Comparison of ENCODE assay signal across 8 mouse cellular contexts in the genomic region with DNA sequence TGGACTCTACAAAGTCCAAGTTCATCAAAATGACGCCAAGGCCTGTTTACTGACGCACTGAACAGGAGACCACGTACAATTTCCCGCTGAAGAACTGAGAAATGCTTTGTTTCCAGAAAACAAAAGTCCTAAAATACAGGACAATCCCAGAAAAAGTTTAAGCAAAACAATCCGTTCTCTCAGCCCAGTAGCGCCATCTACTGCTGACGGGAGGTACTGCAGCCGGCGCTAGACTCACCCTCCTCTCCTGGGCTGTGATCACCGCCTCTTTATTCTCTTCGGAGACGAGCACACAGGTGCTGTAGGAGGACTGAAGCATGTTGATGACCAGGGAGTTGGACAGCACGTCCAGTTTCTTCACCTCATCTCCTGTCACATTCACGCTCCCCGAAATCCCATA. TPM values are rescaled to one million over a fixed set of nuclear protein-coding genes. Genes with fewer than 3 reads are reported as not detected.
DNase-seq lines count a peak whose midpoint lies in the region; ATAC-seq and TF ChIP-seq lines count a peak whose summit lies in the region.

No protein-coding gene starts in this region.

- TF ChIP-seq CTCF in embryonic fibroblast, embryonic 13.5 days (IDR thresholded peaks at IDR 0.05; ENCODE audit: borderline replicate concordance, insufficient read depth, low read length): peak; percentile 72; the same call in 1 of the 2 replicates

- H3K4me3 ChIP-seq in embryonic fibroblast, embryonic 13.5 days (ENCODE audit: insufficient read depth, low read length): no peak overlapping the region

- H3K4me1 ChIP-seq in embryonic fibroblast, embryonic 13.5 days (ENCODE audit: control insufficient read depth, insufficient read depth, low read length): no peaks in the 10 kb centered on the region

- peak; percentile 46 for ATAC-seq in CD4-positive, CD25-positive, alpha-beta regulatory T cell, adult 4 months

- DNase-seq in adrenal gland, postnatal 36 days: peak; percentile 83
- DNase-seq in heart, postnatal 4 days: peak; percentile 85
- DNase-seq in layer of hippocampus, adult 9-10 months (ENCODE audit: low spot score): peak; percentile 37
- peak; percentile 84 for DNase-seq in lung, postnatal 14 days
- peak; percentile 76 for DNase-seq in retina, embryonic 14.5 days (ENCODE audit: low spot score)
- peak; percentile 33 to 76 for DNase-seq in urinary bladder, adult 18-20 months (ENCODE audit: low spot score in 2 of 2)

- TF ChIP-seq POLR2A in embryonic fibroblast, embryonic 13.5 days (IDR thresholded peaks at IDR 0.05; ENCODE audit: low read depth, low read length): no peak

- no peak overlapping the region for H3K27ac ChIP-seq in embryonic fibroblast, embryonic 13.5 days (ENCODE audit: insufficient read depth, low read length)

RNA-seq across cellular contexts. Expression of a gene that starts 3.6 kb away (rescaled TPM):
- polyA plus RNA-seq in CD4-positive, CD25-positive, alpha-beta regulatory T cell, adult 4 months (2017; shearing (Covaris generic)): not detected
- 1 to 10 TPM; 1.2 to 6.5 TPM for total RNA-seq in adrenal gland, postnatal 36 days (2021)
- not detected in 2 replicates for polyA plus RNA-seq in embryonic fibroblast, embryonic 13.5 days (2011; ENCODE audit: insufficient read length, low read depth, missing spikeins)
- 10 to 100 TPM; 20.1 to 23.8 TPM for total RNA-seq in heart, postnatal 4 days (2021)

RNA-seq across cellular contexts. Expression of a gene that starts 33.4 kb away (rescaled TPM):
- polyA plus RNA-seq in CD4-positive, CD25-positive, alpha-beta regulatory T cell, adult 4 months (2017; shearing (Covaris generic)): not detected
- 1 to 10 TPM; 1.3 to 1.4 TPM for total RNA-seq in adrenal gland, postnatal 36 days (2021)
- polyA plus RNA-seq in embryonic fibroblast, embryonic 13.5 days (2011; ENCODE audit: insufficient read length, low read depth, missing spikeins): not detected in 2 replicates
- total RNA-seq in heart, postnatal 4 days (2021): under 1 TPM in 1 of 2 experiments, not detected in 1; 0.64 TPM
